ENCODE assay signal across 8 mouse cellular contexts in genomic region chr11:31769804-31770654, GRCm38 (mm10).
DNase-seq lines count a peak whose midpoint lies in the region; ATAC-seq lines count a peak whose summit lies in the region.

No protein-coding gene starts in this region.

- WGBS in heart, embryonic 16.5 days, result 72% methylated on average over 4 of the region's 4 CpGs

- H3K4me2 ChIP-seq in heart, embryonic 16.5 days (ENCODE audit: low read depth, low read length), result no peak overlapping the region

- no peaks in the 10 kb centered on the region; the same call in 1 of the 2 replicates for H3K9me3 ChIP-seq in heart, embryonic 16.5 days (replicated peaks; ENCODE audit: control insufficient read depth, low read length)

- no peaks in the 10 kb centered on the region for H3K27me3 ChIP-seq in heart, embryonic 16.5 days (ENCODE audit: control insufficient read depth, insufficient read depth, low read length)

- H3K4me3 ChIP-seq in heart, embryonic 16.5 days (ENCODE audit: low read length), result no peak overlapping the region

- no peak overlapping the region for H3K9ac ChIP-seq in heart, embryonic 16.5 days (ENCODE audit: low read length)

- no peaks in the 10 kb centered on the region for H3K36me3 ChIP-seq in heart, embryonic 16.5 days (ENCODE audit: control insufficient read depth, insufficient read depth)

- H3K27ac ChIP-seq in heart, embryonic 16.5 days (ENCODE audit: low read length), result peak overlapping the region; percentile 41

- peak; percentile 62 for DNase-seq in 3T3-L1 (ENCODE audit: low read depth, low spot score)
- DNase-seq in adrenal gland, postnatal 10 days, result peak; percentile 77
- DNase-seq in kidney, postnatal 25 days, result peak; percentile 89 to 93
- DNase-seq in lung, postnatal 25 days (ENCODE audit: low spot score), result peak; percentile 72
- no peak for DNase-seq in embryo, embryonic 11 days
- DNase-seq in thymus, postnatal 36 days, result no peak

- ATAC-seq in erythroblast, adult 5-6 weeks (replicated peaks; ENCODE audit: low FRiP score, poor library complexity, severe bottlenecking), result peak; percentile 90
- peak; percentile 84 for ATAC-seq in heart, embryonic 16.5 days (replicated peaks; ENCODE audit: extremely low read depth, insufficient read depth, low FRiP score)

- H3K4me1 ChIP-seq in heart, embryonic 16.5 days (ENCODE audit: control insufficient read depth, insufficient read depth, low read length), result peaks cover 9% of the 10 kb centered on the region; the same call in 1 of the 2 replicates

Comparison
In these comparisons a context has a peak if more than half of its experiments do, and no peak if none do; other contexts are left out.
1. DNase-seq: peak in 3T3-L1 (single experiment), adrenal gland, postnatal 10 days (single experiment), kidney, postnatal 25 days (2 of 2) and lung, postnatal 25 days (single experiment); none in embryo, embryonic 11 days (single experiment) and thymus, postnatal 36 days (0 of 2).